Mouse (Mus musculus) layer of hippocampus, adult 11-12 months (tissue): ENCODE data around the gene Exosc3.
A peak's percentile ranks its signal among the peaks of the same experiment; 100 is the strongest.
"Not testable (repeated sequence)": the region's sequence is repeated elsewhere in the genome, so short reads cannot be mapped to it uniquely, and the experiment has no call there.

ENCODE experiments used
- DNase-seq: peaks from one replicate; pipeline ENCODE4 v3.0.0; 2022; ENCODE audit warnings: low spot score

The Exosc3 gene

GRCm38 (mm10) chr4:45342286-45343155, at the start of gene Exosc3:
Gene Exosc3, minus strand, starts transcription at chr4:45342732.
- DNase-seq, result no peak

GRCm38 (mm10) chr4:45392099-45392498, 49.6 kb upstream of the Exosc3 start:
- DNase-seq, result no peak

- not testable (repeated sequence) for DNase-seq
Measured at GRCm38 (mm10) chr4:45387296-45387695, 44.8 kb upstream of the Exosc3 start.

GRCm38 (mm10) chr4:45382133-45382532, 39.6 kb upstream of the Exosc3 start:
- DNase-seq, result not testable (repeated sequence)

GRCm38 (mm10) chr4:45380903-45381580, 38.5 kb upstream of the Exosc3 start:
- DNase-seq, result not testable (repeated sequence)

- no peak for DNase-seq
Measured at GRCm38 (mm10) chr4:45376573-45376972, 34.0 kb upstream of the Exosc3 start.

GRCm38 (mm10) chr4:45374879-45375278, 32.3 kb upstream of the Exosc3 start:
- DNase-seq, result no peak

- DNase-seq, result no peak
Measured at GRCm38 (mm10) chr4:45371261-45371660, 28.7 kb upstream of the Exosc3 start.

GRCm38 (mm10) chr4:45356653-45357052, 14.1 kb upstream of the Exosc3 start:
- no peak for DNase-seq

GRCm38 (mm10) chr4:45341669-45342249, 773 bp downstream of the Exosc3 start, which contains the start of gene Dcaf10:
Gene Dcaf10, plus strand, starts transcription at chr4:45342101.
- peak; percentile 91 for DNase-seq

- no peak for DNase-seq
Measured at GRCm38 (mm10) chr4:45341226-45341625, 1.3 kb downstream of the Exosc3 start.

GRCm38 (mm10) chr4:45332466-45332865, 10.1 kb downstream of the Exosc3 start:
- DNase-seq, result no peak

- no peak for DNase-seq
Measured at GRCm38 (mm10) chr4:45331139-45331538, 11.4 kb downstream of the Exosc3 start.

- DNase-seq, result peak; percentile 89
Measured at GRCm38 (mm10) chr4:45320159-45320816, 22.2 kb downstream of the Exosc3 start.

- no peak for DNase-seq
Measured at GRCm38 (mm10) chr4:45311056-45311455, 31.5 kb downstream of the Exosc3 start.

GRCm38 (mm10) chr4:45308606-45309005, 33.9 kb downstream of the Exosc3 start:
- no peak for DNase-seq

- no peak for DNase-seq
Measured at GRCm38 (mm10) chr4:45308046-45308445, 34.5 kb downstream of the Exosc3 start.

- no peak for DNase-seq
Measured at GRCm38 (mm10) chr4:45305536-45305935, 37.0 kb downstream of the Exosc3 start.

- peak; percentile 80 for DNase-seq
Measured at GRCm38 (mm10) chr4:45296662-45297564, 45.6 kb downstream of the Exosc3 start, which contains the start of gene Trmt10b. Gene Trmt10b, plus strand, starts transcription at chr4:45297127.

- no peak for DNase-seq
Measured at GRCm38 (mm10) chr4:45287906-45288305, 54.6 kb downstream of the Exosc3 start.

GRCm38 (mm10) chr4:45286318-45286717, 56.2 kb downstream of the Exosc3 start:
- no peak for DNase-seq
